Mouse (Mus musculus): ENCODE data around the gene Dchs2. TPM values are rescaled to one million over a fixed set of nuclear protein-coding genes. Genes with fewer than 3 reads are reported as not detected.

Gene Dchs2
- polyA plus RNA-seq, 2 experiments, result under 0.01 TPM; not detected in 1

DNA sequence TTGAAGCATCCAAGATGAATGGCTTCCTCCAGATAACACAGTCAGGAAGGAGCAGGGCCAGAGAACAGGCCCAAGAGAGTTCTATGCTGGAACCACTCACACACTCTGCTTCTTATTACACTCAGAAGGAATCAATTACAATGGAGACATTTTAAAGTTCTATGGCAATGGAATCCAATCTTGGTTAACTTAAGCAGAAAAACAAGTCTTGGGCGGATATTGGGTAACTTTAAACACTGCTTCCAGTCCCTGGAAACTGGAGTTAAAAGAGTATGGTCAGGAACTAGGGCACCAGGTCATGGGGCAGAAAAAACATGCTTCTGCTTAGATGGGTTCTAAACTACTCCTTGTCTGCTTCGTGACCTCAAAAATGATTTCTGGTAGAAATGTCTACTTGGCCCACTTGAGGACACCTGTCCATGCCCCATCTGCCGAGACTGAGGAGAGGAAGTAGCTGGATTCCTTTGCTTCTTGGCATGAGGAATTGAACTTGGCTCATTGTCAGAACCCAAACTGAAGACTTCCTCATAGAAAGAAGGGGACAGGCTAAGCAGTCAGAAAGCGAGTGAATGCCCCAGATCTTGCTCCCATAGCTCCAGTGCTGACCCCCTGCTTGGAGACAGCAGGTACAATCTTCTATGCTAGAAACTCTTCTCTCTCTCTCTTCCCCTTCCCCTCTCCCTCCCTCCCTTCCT is 73.7 kb downstream of the Dchs2 start:
- DNase-seq (ENCODE audit: low read depth in 3 of 3, low spot score in 3 of 3) (no peak), ATAC-seq (ENCODE audit: insufficient read depth) (no peak)
- Histone ChIP-seq H3K4me1 (replicated peaks; ENCODE audit: control insufficient read depth in 2 of 2, insufficient read depth in 2 of 2, low read length in 1 of 2) (no peaks in the 10 kb centered on the region), H3K27me3 (ENCODE audit: control insufficient read depth, insufficient read depth, low read length) (no peaks in the 10 kb centered on the region), H3K36me3 (replicated peaks; ENCODE audit: control insufficient read depth, insufficient read depth, low read depth) (no peaks in the 10 kb centered on the region), H3K9ac (replicated peaks) (no peak overlapping the region), H3K27ac (no peak overlapping the region), H3K4me3 (ENCODE audit: insufficient read depth in 1 of 2, low read depth in 2 of 2, low read length in 2 of 2) (no peak overlapping the region), H3K4me2 (ENCODE audit: low read depth) (no peak overlapping the region), H3K9me3 (ENCODE audit: control insufficient read depth, low read length) (no peaks in the 10 kb centered on the region)
- 27% methylated on average over 4 of the region's 4 CpGs for WGBS (ENCODE audit: insufficient replicate concordance)
- no peak for TF ChIP-seq EP300 (IDR thresholded peaks at IDR 0.05; ENCODE audit: low read depth)
- TF ChIP-seq CTCF (IDR thresholded peaks at IDR 0.05; ENCODE audit: low read depth), result no peak

DNA sequence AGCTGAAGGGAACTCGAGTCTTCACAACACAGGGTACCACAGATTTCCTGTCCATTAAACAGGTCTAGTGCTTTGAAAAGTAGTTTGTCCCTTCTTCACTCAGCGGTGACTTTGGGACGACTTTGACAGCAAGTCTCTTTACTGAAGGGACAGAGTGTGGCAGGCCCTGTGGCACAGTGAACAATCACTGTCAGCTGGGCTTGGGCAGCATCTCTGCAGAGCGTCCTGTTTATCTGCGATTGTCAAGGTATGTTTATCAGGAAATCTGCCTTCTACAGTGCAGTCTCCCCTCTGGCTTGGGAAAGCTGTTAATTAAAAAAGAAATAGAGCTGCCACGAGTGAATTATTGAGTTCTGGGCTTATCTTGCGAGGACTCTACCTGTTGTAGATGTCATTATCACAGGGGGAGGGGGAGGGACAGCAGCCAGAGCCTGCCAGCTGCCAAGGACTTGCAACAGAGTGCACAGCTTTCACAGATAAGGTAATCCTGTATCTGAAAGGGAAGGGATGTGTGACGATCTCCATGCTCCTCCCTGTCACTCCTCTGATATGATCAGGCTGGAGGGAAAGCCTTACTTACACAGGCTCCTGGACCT is 77.4 kb downstream of the Dchs2 start:
- Histone ChIP-seq H3K9me3 (ENCODE audit: control insufficient read depth, low read length) (no peaks in the 10 kb centered on the region), H3K27me3 (ENCODE audit: control insufficient read depth, insufficient read depth, low read length) (no peaks in the 10 kb centered on the region), H3K4me3 (ENCODE audit: insufficient read depth in 1 of 2, low read depth in 2 of 2, low read length in 2 of 2) (no peak overlapping the region), H3K9ac (replicated peaks) (no peak overlapping the region), H3K27ac (no peak overlapping the region), H3K36me3 (replicated peaks; ENCODE audit: control insufficient read depth, insufficient read depth, low read depth) (no peaks in the 10 kb centered on the region), H3K4me2 (ENCODE audit: low read depth) (no peak overlapping the region), H3K4me1 (replicated peaks; ENCODE audit: control insufficient read depth in 2 of 2, insufficient read depth in 2 of 2, low read length in 1 of 2) (no peaks in the 10 kb centered on the region)
- 21% methylated on average over 8 of the region's 8 CpGs for WGBS (ENCODE audit: insufficient replicate concordance)
- no peak for ATAC-seq (ENCODE audit: insufficient read depth)
- DNase-seq (ENCODE audit: low read depth in 3 of 3, low spot score in 3 of 3), result no peak
- no peak for TF ChIP-seq EP300 (IDR thresholded peaks at IDR 0.05; ENCODE audit: low read depth)
- TF ChIP-seq CTCF (IDR thresholded peaks at IDR 0.05; ENCODE audit: low read depth), result no peak

DNA sequence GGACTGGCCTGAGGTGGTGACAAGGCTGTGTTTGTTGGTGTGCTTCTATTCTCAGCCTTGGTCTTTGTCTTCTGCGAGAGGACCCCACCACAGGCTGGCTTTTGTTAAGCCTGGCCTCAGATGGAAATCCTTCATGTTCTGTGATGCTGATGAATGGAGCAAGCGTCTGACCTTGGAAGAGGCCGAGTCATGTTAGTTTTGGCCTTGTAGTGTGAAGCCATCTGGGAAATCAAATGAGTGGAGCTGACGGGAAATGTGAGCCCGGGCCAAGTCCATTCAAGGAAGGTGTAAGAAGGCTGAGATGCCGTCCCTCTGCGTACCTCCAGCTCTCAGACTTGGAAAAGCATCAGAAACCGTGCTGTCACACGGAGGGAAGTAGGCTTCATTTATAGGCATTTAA is 81.9 kb downstream of the Dchs2 start:
- Histone ChIP-seq H3K4me2 (ENCODE audit: low read depth) (no peak overlapping the region), H3K36me3 (replicated peaks; ENCODE audit: control insufficient read depth, insufficient read depth, low read depth) (no peaks in the 10 kb centered on the region), H3K4me1 (replicated peaks; ENCODE audit: control insufficient read depth in 2 of 2, insufficient read depth in 2 of 2, low read length in 1 of 2) (no peaks in the 10 kb centered on the region), H3K9me3 (ENCODE audit: control insufficient read depth, low read length) (no peaks in the 10 kb centered on the region), H3K4me3 (ENCODE audit: insufficient read depth in 1 of 2, low read depth in 2 of 2, low read length in 2 of 2) (no peak overlapping the region), H3K27me3 (ENCODE audit: control insufficient read depth, insufficient read depth, low read length) (no peaks in the 10 kb centered on the region), H3K27ac (no peak overlapping the region), H3K9ac (replicated peaks) (no peak overlapping the region)
- TF ChIP-seq EP300 (IDR thresholded peaks at IDR 0.05; ENCODE audit: low read depth) (no peak), CTCF (IDR thresholded peaks at IDR 0.05; ENCODE audit: low read depth) (no peak)
- 59% methylated on average over 9 of the region's 9 CpGs for WGBS (ENCODE audit: insufficient replicate concordance)
- ATAC-seq (ENCODE audit: insufficient read depth) (no peak), DNase-seq (ENCODE audit: low read depth in 3 of 3, low spot score in 3 of 3) (no peak)

DNA sequence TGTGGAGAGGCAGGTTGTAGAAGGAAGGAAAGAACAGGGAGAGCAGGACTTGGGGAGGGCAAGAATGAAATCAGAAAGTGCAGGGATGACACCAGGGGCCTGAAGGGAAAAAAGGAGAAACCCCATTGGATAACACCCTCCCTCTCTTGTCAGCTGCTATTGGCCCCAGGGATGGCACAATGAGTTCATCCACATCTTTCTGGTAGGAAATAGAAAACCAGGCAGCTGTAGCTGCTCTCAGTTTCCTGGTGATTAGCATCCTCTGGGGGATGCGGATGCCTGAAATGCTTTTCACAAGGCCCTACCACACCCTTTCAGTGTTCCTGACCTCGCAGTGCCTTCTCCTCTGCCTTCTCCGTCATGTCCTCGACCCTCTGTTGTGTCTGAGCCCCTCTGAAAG is 82.5 kb downstream of the Dchs2 start:
- Histone ChIP-seq H3K9ac (replicated peaks) (no peak overlapping the region), H3K4me2 (ENCODE audit: low read depth) (no peak overlapping the region), H3K4me3 (ENCODE audit: insufficient read depth in 1 of 2, low read depth in 2 of 2, low read length in 2 of 2) (no peak overlapping the region), H3K4me1 (replicated peaks; ENCODE audit: control insufficient read depth in 2 of 2, insufficient read depth in 2 of 2, low read length in 1 of 2) (no peaks in the 10 kb centered on the region), H3K36me3 (replicated peaks; ENCODE audit: control insufficient read depth, insufficient read depth, low read depth) (no peaks in the 10 kb centered on the region), H3K27ac (no peak overlapping the region), H3K9me3 (ENCODE audit: control insufficient read depth, low read length) (no peaks in the 10 kb centered on the region), H3K27me3 (ENCODE audit: control insufficient read depth, insufficient read depth, low read length) (no peaks in the 10 kb centered on the region)
- DNase-seq (ENCODE audit: low read depth in 3 of 3, low spot score in 3 of 3) (no peak), ATAC-seq (ENCODE audit: insufficient read depth) (no peak)
- no peak for TF ChIP-seq EP300 (IDR thresholded peaks at IDR 0.05; ENCODE audit: low read depth)
- no peak for TF ChIP-seq CTCF (IDR thresholded peaks at IDR 0.05; ENCODE audit: low read depth)
- 57% methylated on average over 4 of the region's 4 CpGs for WGBS (ENCODE audit: insufficient replicate concordance)

DNA sequence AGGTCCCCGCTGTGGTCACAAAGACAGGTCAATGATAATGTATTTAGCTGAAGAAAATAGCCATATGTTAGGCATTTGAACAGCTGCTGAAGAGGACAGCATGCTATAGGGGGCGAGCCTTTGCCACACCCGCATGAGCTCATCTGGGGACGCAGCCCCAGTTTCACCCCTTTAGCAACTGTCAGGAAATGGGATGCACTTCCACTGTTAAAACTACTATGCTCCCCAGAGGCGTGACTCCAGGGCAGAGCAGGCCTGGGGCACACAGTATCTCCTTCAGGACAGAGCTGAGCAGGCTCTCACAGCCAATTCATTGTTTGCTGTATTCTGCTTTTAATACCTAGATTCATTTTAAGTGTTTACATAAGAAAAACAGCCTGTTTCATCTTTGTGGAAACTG is 84.2 kb downstream of the Dchs2 start:
- DNase-seq (ENCODE audit: low read depth in 3 of 3, low spot score in 3 of 3) (no peak), ATAC-seq (ENCODE audit: insufficient read depth) (no peak)
- no peaks in the 10 kb centered on the region for H3K36me3 ChIP-seq (replicated peaks; ENCODE audit: control insufficient read depth, insufficient read depth, low read depth)
- no peaks in the 10 kb centered on the region for H3K9me3 ChIP-seq (ENCODE audit: control insufficient read depth, low read length)
- no peaks in the 10 kb centered on the region for H3K27me3 ChIP-seq (ENCODE audit: control insufficient read depth, insufficient read depth, low read length)
- no peak overlapping the region for H3K4me3 ChIP-seq (ENCODE audit: insufficient read depth in 1 of 2, low read depth in 2 of 2, low read length in 2 of 2)
- H3K9ac ChIP-seq (replicated peaks), result no peak overlapping the region
- H3K4me2 ChIP-seq (ENCODE audit: low read depth), result no peak overlapping the region
- H3K4me1 ChIP-seq (replicated peaks; ENCODE audit: control insufficient read depth in 2 of 2, insufficient read depth in 2 of 2, low read length in 1 of 2), result no peaks in the 10 kb centered on the region
- WGBS (ENCODE audit: insufficient replicate concordance), result 51% methylated on average over 5 of the region's 5 CpGs
- no peak overlapping the region for H3K27ac ChIP-seq
- TF ChIP-seq CTCF (IDR thresholded peaks at IDR 0.05; ENCODE audit: low read depth), result no peak
- TF ChIP-seq EP300 (IDR thresholded peaks at IDR 0.05; ENCODE audit: low read depth), result no peak

Data from liver, embryonic 14.5 days (tissue).